Mouse (Mus musculus) urinary bladder, postnatal 4 days (tissue): ENCODE data around the gene Tssk6.
A peak's percentile ranks its signal among the peaks of the same experiment; 100 is the strongest.

Experiments
- DNase-seq, 2 experiments: peaks; one replicate each; pipeline ENCODE4 v3.0.0; 2021 to 2022; ENCODE audit warnings: low spot score in 2 of 2

Gene Tssk6

GRCm38 (mm10) chr8:69884141-69884540 lies 17.8 kb upstream of the Tssk6 start:
- DNase-seq: no peak

DNA sequence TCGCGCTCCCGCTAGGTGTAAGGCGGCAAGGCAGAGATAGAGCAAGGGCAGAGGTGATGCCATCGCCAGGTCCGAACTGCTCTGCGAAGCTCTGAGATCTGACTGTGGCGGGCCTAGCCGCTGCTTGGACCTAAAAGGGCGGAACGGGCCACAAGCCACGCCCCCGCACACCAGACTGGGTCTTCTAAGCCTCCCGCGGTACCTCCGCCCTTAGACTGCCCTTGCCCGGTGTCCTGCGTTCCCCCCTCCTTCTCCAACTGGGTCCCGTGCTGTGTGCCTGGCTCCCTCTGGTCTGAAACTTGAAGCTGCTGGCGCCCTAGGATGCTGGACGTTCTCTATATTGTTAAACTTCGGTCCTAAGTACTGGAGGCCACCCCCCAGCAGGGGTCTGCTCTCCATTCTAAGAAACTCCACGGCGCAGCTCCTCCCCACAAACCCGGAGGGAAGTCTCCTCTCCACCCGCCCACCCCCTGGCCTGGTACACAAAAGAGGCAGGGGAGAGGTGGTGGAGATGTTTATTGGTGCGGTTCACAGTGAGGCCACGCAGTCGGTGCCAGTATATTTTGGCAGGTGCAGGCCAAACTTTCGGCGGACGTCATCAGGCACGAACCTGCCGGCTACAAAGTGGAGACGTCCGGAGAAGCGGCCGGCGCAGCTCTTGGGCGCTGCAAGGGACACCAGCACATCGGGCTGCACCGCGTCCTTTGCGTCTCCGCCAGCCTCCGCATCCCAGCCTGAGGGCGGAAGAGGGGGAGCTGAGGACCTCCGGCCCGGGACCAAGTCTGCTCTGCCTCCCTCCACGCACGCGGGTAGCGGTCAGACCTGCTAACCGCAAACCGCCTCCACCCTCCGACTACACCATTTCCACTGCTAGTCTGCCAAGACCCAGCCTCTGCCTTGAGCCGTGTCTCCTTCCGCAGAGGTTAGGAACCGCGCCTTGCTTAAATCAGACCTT lies 14.4 kb upstream of the Tssk6 start, which contains the start of gene Cilp2:
TSS of gene Cilp2 (minus strand) at position 399 of the 955 bp plus-strand sequence.
- DNase-seq: no peak

GRCm38 (mm10) chr8:69888244-69888866 lies 13.6 kb upstream of the Tssk6 start:
- no peak for DNase-seq

- no peak for DNase-seq
These were observed 13.1 kb upstream of the Tssk6 start for GRCm38 (mm10) chr8:69888902-69889301.

DNA sequence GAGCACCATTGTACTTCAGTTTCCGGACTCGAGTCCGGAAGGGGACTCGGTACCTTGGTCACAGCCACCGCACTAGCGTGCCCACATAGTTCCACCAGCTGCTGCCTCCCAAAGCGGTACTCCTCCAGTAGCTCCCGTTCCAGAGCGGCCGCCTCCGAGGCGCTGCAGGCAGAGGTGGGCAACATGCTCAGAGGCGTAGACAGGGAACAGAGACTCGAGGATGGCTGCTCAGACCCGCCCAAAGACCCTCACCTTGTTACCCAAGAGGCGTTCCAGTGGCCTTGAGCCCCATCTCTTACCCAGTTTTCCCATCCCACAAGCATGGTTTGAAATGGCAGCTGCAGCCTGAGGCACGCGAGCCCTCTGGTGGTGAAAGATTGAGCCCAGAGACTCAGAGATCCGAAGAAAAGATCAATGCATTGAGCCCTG lies 11.2 kb upstream of the Tssk6 start:
- DNase-seq: no peak

DNA sequence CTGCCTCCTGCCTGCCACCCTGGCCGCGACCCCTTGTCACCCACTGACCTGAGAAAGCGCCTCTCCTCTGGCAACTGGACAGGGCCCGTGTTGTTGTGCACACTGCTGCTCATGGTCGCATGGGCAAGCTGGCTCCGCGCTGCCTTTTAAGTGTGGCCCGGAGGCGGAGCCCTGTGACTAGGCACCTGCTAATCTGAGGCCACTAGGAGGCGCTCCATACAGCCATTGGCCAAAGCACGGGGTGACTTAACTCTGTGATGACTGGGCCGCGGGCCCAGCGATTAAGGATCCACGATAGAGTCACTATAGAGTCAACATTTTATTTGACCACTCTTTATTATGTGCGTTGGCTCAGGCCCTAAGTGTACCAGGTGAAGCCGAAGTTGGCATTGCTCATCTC lies 8.1 kb upstream of the Tssk6 start:
- peak in 1 of 2 experiments; percentile 37 for DNase-seq

DNA sequence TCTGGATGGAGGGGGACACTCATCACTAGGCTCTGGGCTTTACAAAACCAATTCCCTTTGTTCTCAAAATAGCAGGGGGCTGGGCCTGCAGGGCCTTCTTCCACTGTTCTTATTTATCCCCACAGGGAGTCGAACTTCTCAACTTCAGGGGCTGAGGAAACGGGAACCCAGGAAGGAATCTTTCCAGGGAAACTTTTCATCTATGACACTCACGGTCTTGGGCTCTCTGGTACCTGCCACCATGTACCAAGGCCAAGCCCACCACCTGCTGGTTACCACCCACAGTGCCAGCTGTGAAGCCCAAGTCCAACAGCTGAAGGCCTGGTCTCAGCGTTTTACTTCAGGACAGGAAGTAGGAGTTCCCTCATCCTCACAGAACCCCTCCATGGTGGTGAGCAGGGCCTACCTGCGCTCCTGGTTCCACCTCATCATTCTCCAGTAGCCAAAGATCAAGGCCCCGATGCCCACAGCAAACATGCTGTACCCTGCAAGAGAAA lies 7.1 kb upstream of the Tssk6 start:
- DNase-seq: no peak

DNA sequence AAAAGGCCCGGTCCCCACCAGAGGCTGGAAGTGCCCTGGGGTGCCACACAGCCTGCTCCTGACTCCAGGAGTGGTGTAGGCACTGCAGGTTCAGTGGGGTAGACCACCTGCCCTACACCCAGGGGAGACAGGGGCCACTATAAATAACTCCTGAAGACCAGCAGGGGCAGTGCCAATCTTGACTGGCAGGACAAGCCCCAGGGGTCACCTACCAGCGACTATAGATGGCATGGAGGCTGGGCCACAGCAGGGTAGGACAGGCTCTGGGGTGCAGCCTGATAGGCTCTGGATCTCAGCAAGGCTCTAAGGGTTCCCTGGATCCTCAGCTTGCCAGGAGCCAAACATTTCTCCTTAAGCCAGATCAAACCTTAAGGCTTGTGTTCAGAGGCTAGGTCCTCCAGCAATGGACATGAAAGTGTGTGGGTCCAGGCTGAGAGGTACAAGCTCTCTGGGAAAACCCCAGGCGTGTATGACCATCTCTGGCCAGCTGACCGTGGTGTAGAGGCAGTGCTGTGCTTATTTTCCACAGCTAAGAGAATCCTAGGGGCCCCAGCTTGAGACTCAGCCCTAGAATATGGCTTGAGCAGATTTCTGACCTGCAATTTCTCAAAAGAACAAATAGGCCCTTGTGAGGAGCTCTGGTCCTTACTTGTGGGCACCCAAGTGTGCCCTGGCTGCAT lies 6.1 kb upstream of the Tssk6 start:
- no peak for DNase-seq

- DNase-seq: no peak
These were observed 4.1 kb upstream of the Tssk6 start for GRCm38 (mm10) chr8:69897857-69898256.

GRCm38 (mm10) chr8:69899876-69900275 lies 2.1 kb upstream of the Tssk6 start:
- DNase-seq: no peak

DNA sequence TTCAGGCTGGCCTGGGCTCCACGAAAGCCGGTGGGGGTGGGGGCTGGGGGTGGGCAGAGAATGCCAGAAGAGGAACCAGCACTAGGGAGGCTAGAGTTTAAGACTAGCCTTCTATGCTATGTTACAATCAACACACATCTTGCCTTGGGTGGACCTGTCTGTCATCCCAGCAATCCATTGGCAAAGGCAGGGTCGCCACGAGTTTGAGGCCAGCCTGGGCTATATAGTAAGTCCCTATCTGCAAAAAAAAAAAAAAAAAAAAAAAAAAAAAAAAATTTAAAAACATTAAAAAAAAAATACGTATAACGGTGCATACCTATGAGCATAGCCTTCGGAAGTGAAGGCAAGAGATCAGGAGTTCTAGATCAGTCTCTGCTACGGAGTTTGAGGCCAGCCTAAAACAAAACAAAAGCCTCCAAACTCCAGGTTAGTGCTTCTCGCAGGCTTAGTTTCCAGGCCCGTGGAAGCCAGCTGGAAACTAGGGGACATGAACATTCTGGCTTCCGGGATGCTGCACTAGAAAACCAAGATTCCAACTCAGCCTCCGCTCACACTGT lies 1.0 kb upstream of the Tssk6 start:
- no peak for DNase-seq

DNA sequence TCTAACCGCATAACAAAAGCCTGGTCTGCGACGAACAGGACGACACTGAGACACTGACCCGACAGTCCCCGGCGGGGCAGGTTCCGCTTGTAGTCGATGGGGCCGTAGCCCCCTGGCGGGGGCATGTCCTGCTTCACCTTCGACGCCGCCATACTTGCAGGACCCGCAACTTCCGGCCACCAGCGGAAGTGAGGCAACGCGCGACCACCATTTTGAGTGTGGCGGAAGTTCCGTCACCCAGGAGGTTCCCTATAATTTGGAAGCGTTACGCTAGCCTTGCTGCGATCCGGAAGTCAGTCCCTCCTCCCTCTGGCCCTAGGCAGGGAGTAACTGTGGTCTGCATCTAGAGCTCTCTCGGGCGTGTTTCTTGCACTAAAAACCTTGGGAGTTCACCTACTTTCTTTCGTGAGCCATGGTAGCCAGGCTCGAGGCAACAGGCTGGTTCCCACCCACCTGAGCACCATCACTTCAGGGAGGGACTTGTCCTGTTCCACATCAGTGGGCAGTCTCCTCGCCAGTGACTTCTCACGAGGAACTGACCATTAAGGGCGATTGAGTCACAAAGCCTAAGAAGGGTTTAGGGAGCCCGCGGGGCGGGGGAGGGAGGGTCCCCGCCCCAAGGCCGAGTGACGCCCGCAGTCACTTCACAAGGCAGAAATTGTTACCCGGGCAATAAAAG lies 361 bp upstream of the Tssk6 start:
- peak; percentile 95 to 97 for DNase-seq

DNA sequence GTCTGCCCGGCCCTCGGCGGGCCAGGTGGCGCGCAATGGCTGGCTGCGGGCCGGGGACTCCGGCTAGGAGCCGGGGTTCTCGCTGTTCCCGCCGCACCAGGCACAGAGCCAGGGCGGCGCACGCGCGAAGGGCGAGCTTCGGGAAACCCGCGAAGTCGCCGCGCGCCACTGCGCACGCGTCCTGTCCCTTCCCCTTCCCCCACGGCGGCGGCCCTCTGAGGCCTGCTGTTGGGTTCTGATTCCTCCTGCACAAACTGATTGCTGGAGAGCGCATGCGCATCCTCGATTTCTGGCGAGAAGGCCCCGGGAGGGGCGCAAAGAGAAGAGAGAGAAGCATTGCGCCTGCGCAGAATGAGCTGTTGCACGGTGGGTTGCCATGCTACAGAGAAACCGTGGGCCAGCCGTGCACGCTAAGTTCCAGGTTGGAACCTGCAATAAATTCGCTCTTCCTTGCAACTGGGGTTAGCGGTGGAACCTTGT lies 1.1 kb downstream of the Tssk6 start:
- peak; percentile 99 for DNase-seq

DNA sequence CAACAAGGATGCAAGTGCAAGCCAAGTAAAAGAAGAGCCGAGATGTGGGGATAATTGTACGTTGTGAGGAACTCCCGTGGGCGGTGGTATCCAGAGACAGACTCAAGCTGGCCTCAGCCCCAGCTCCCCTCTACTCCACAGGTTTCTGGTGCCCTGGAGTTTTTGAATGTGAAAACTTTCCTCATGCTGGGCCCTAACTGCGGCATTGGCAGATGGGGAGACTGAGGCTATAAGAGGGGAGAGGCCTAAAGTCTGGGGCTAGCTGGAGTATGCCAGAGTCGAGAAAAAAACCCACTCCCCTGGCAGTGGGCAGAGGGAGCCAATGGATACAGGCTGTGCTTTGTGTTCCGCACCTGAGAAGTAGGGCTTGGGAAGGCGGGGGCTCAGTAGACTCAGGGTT lies 2.1 kb downstream of the Tssk6 start:
- no peak for DNase-seq

DNA sequence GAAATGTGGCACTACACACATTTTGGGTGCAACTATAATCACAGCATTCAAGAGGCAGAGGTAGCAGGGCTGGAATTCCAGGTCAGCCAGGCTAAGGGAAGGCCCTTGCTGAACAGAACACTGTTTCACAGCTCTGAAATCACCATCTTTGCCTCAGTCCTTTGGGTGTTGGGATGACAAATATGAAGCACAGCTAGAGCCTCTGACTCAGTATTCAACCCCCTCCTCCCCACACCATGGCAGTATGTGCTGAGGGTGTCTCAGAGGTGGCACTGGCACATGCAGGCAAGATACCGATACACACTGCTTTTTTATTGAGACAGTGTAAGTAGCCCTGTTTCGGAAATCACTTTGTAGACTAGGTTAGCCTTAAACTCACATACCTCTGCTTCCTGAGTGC lies 4.3 kb downstream of the Tssk6 start:
- no peak for DNase-seq

DNA sequence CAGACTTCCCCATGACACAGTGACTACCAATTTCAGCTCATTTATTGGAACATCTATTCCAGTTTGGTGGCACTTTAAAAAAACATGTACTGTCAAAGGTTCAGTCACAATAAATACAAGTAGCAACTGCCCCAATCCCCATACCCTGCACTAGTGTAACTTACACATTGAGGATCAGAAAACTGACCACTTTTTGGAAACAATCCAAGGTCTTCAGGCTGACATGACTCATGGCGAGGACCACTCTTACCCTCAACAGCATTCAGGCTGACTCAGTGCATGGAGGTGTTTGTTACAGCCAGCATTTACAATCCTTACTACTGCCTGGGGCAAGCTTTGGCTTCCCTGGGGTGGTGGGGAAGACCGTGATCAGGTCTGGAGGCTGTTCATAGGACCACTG lies 5.1 kb downstream of the Tssk6 start:
- no peak for DNase-seq

DNA sequence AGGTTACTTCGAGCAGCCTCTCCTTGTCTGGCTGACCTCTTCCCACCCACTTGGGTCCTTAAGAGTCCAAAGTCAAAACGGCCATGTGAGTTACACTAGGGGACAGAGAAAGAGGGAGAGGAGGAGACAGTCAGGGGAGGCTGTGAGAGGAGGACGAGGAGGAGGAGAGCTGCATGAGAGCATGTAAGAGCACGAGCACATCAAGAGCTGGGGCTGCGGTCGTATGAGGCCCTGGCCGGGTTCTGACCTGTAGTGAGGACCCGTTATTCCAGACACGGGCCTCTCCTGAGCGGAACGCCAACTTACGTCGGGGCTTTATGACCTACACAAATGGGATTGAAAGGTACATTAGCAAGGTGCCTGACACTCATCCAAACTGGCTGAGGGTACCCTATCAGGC lies 9.9 kb downstream of the Tssk6 start:
- DNase-seq: no peak

GRCm38 (mm10) chr8:69912478-69913074 lies 10.6 kb downstream of the Tssk6 start:
- no peak for DNase-seq

- no peak for DNase-seq
These were observed 12.5 kb downstream of the Tssk6 start for GRCm38 (mm10) chr8:69914526-69914925.

DNA sequence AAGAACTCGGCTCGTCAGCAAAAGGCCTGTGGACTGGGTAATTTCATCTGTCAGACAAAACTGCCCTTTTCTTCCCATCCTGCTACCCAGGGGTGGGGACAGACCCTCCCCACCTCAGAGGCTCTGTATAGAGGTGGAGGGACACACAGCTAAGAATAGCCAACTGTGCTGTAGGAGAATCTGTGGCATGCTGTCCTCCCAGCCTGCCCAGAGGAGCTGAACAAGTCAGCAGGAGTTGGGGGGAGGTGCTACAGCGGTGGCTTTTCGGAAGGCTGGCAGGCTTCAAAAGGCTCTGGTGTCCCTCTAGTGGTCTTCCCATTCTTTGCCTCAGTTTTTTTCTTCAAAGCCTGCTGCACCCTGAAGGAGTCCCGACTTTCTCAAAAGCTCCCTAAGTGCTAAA lies 13.8 kb downstream of the Tssk6 start:
- no peak for DNase-seq

GRCm38 (mm10) chr8:69918506-69918905 lies 16.5 kb downstream of the Tssk6 start:
- no peak for DNase-seq
